Mouse (Mus musculus) MEL (cell line): ENCODE data around the gene Tent4b. TPM values are rescaled to one million over a fixed set of nuclear protein-coding genes. Genes with fewer than 3 reads are reported as not detected.
A peak's percentile ranks its signal among the peaks of the same experiment; 100 is the strongest.

Experiments used
- DNase-seq: peaks from one replicate; pipeline ENCODE4 v3.0.0; 2011; ENCODE audit warnings: low read depth, low spot score
- H3K27ac ChIP-seq: 2 replicates; pipeline ENCODE4 v1.5.1; 2012; ENCODE audit warnings: low read depth, mild to moderate bottlenecking, control low read depth, low read length, moderate library complexity; ENCODE audit not compliant: control insufficient read depth
- H3K27me3 ChIP-seq, 2 experiments: fragments of 150-350 bp in 1 of 2; sonication (generic) in 1 of 2; 2 replicates each; pipeline ENCODE4 v1.6.1; 2012; ENCODE audit warnings: low read length in 2 of 2, mild to moderate bottlenecking in 2 of 2, improper control_type of control experiment in 1 of 2, moderate library complexity in 1 of 2; ENCODE audit not compliant: insufficient read depth in 2 of 2, control insufficient read depth in 1 of 2
- H3K36me3 ChIP-seq, 2 experiments: 2 replicates each; pipeline ENCODE4 v1.6.1; 2012 to 2014; ENCODE audit warnings: low read length in 2 of 2, improper control_type of control experiment in 1 of 2, inconsistent platforms in 1 of 2, mild to moderate bottlenecking in 1 of 2; ENCODE audit not compliant: insufficient read depth in 2 of 2, control insufficient read depth in 1 of 2
- H3K4me1 ChIP-seq, 2 experiments: fragments of 150-350 bp in 1 of 2; sonication (generic) in 1 of 2; 2 replicates each; pipeline ENCODE4 v1.6.1; 2012; ENCODE audit warnings: low read length in 2 of 2, improper control_type of control experiment in 1 of 2, mild to moderate bottlenecking in 1 of 2; ENCODE audit not compliant: insufficient read depth in 2 of 2, control insufficient read depth in 1 of 2
- H3K4me3 ChIP-seq, 2 experiments: fragments of 150-350 bp in 1 of 2; sonication (generic) in 1 of 2; 2 replicates each; pipeline ENCODE4 v1.5.1; 2012; ENCODE audit warnings: low read depth in 2 of 2, low read length in 2 of 2, mild to moderate bottlenecking in 2 of 2, moderate library complexity in 2 of 2, control low read depth in 1 of 2, improper control_type of control experiment in 1 of 2; ENCODE audit not compliant: control insufficient read depth in 1 of 2, insufficient read depth in 1 of 2
- H3K79me2 ChIP-seq: 2 replicates; pipeline ENCODE4 v1.6.1; 2012; ENCODE audit warnings: mild to moderate bottlenecking, low read length, moderate library complexity; ENCODE audit not compliant: control insufficient read depth, poor library complexity, insufficient read depth
- H3K9ac ChIP-seq: 2 replicates; pipeline ENCODE4 v1.6.1; 2012; ENCODE audit warnings: low read depth, mild to moderate bottlenecking, control low read depth, low read length, moderate library complexity; ENCODE audit not compliant: control insufficient read depth, poor library complexity, severe bottlenecking
- H3K9me3 ChIP-seq: fragments of 150-350 bp; sonication (generic); replicated peaks from 2 replicates; pipeline ENCODE4 v1.6.1; 2012; ENCODE audit warnings: mild to moderate bottlenecking, low read length, improper control_type of control experiment, moderate library complexity; ENCODE audit not compliant: insufficient read depth
- CHD2 ChIP-seq: IDR thresholded peaks from 2 replicates; pipeline ENCODE4 v1.6.1; 2011; ENCODE audit warnings: low read length, improper control_type of control experiment
- CTCF ChIP-seq, 3 experiments: IDR thresholded peaks in 2 of 3; conservative IDR thresholded peaks in 1 of 3; 2 replicates each; pipeline ENCODE4 v1.5.1; 2011 to 2012; ENCODE audit warnings: low read length in 3 of 3, low read depth in 2 of 3, mild to moderate bottlenecking in 2 of 3, improper control_type of control experiment in 1 of 3, inconsistent platforms in 1 of 3, mixed read lengths in 1 of 3, moderate library complexity in 1 of 3; ENCODE audit not compliant: control insufficient read depth in 1 of 3, insufficient read depth in 1 of 3, poor library complexity in 1 of 3, severe bottlenecking in 1 of 3
- ELF1 ChIP-seq: IDR thresholded peaks from 2 replicates; pipeline ENCODE4 v1.6.1; 2014; ENCODE audit warnings: low read depth, mild to moderate bottlenecking, inconsistent platforms, low read length, improper control_type of control experiment, moderate library complexity
- EP300 ChIP-seq, 2 experiments: IDR thresholded peaks; 2 replicates each; pipeline ENCODE4 v1.6.1; 2011; ENCODE audit warnings: improper control_type of control experiment in 2 of 2, low read length in 2 of 2, low read depth in 1 of 2, mild to moderate bottlenecking in 1 of 2
- MAFK ChIP-seq: IDR thresholded peaks from 2 replicates; pipeline ENCODE4 v1.6.1; 2011; ENCODE audit warnings: low read depth, mild to moderate bottlenecking, low read length, improper control_type of control experiment, borderline replicate concordance
- MAZ ChIP-seq: IDR thresholded peaks from 2 replicates; pipeline ENCODE4 v1.6.1; 2012; ENCODE audit warnings: low read depth, mild to moderate bottlenecking, inconsistent platforms, low read length, improper control_type of control experiment
- MXI1 ChIP-seq: IDR thresholded peaks from 2 replicates; pipeline ENCODE4 v1.6.1; 2011; ENCODE audit warnings: mild to moderate bottlenecking, low read depth, low read length, improper control_type of control experiment
- MYB ChIP-seq: IDR thresholded peaks from 2 replicates; pipeline ENCODE4 v1.6.1; 2011; ENCODE audit warnings: mild to moderate bottlenecking, low read depth, low read length, improper control_type of control experiment
- MYC ChIP-seq: IDR thresholded peaks from 2 replicates; pipeline ENCODE4 v1.6.1; 2011; ENCODE audit warnings: low read depth, mild to moderate bottlenecking, low read length, improper control_type of control experiment, moderate library complexity
- NELFE ChIP-seq: IDR thresholded peaks from 2 replicates; pipeline ENCODE4 v1.6.1; 2011; ENCODE audit warnings: low read depth, low read length, improper control_type of control experiment
- POLR2A ChIP-seq, 2 experiments: IDR thresholded peaks; 2 replicates each; pipeline ENCODE4 v1.6.1; 2011 to 2012; ENCODE audit warnings: low read length in 2 of 2, mild to moderate bottlenecking in 2 of 2, control low read depth in 1 of 2, improper control_type of control experiment in 1 of 2, low read depth in 1 of 2, moderate library complexity in 1 of 2; ENCODE audit not compliant: control insufficient read depth in 1 of 2, insufficient read depth in 1 of 2, poor library complexity in 1 of 2
- POLR2AphosphoS2 ChIP-seq: IDR thresholded peaks from 2 replicates; pipeline ENCODE4 v1.6.1; 2011; ENCODE audit warnings: low read length, improper control_type of control experiment
- POLR2AphosphoS5 ChIP-seq: IDR thresholded peaks from 2 replicates; pipeline ENCODE4 v1.6.1; 2012; ENCODE audit warnings: low read depth, borderline replicate concordance, mild to moderate bottlenecking, inconsistent platforms, low read length, moderate library complexity, mixed read lengths
- RAD21 ChIP-seq: IDR thresholded peaks from 2 replicates; pipeline ENCODE4 v1.6.1; 2011; ENCODE audit warnings: mild to moderate bottlenecking, low read depth, low read length, improper control_type of control experiment
- RCOR1 ChIP-seq: IDR thresholded peaks from 2 replicates; pipeline ENCODE4 v1.6.1; 2012; ENCODE audit warnings: low read depth, mild to moderate bottlenecking, inconsistent platforms, low read length, improper control_type of control experiment
- SIN3A ChIP-seq: IDR thresholded peaks from 2 replicates; pipeline ENCODE4 v1.6.1; 2012; ENCODE audit warnings: low read length, improper control_type of control experiment, inconsistent platforms
- SMC3 ChIP-seq: IDR thresholded peaks from 2 replicates; pipeline ENCODE4 v1.6.1; 2011; ENCODE audit warnings: low read depth, low read length, improper control_type of control experiment
- TAL1 ChIP-seq: IDR thresholded peaks from 2 replicates; pipeline ENCODE4 v1.6.1; 2012; ENCODE audit warnings: mild to moderate bottlenecking, inconsistent platforms, low read length, moderate library complexity, mixed read lengths
- TCF12 ChIP-seq: IDR thresholded peaks from 2 replicates; pipeline ENCODE4 v1.6.1; 2014; ENCODE audit warnings: low read depth, mild to moderate bottlenecking, inconsistent platforms, low read length, improper control_type of control experiment, moderate library complexity
- USF2 ChIP-seq, 2 experiments: IDR thresholded peaks; 2 replicates each; pipeline ENCODE4 v1.6.1; 2011 to 2012; ENCODE audit warnings: improper control_type of control experiment in 2 of 2, low read length in 2 of 2, borderline replicate concordance in 1 of 2, inconsistent platforms in 1 of 2, low read depth in 1 of 2, mild to moderate bottlenecking in 1 of 2; ENCODE audit not compliant: insufficient read depth in 1 of 2
- ZC3H11A ChIP-seq: IDR thresholded peaks from 2 replicates; pipeline ENCODE4 v1.6.1; 2012; ENCODE audit warnings: low read depth, mild to moderate bottlenecking, inconsistent platforms, low read length, improper control_type of control experiment
- ZMIZ1 ChIP-seq: IDR thresholded peaks from 2 replicates; pipeline ENCODE4 v1.6.1; 2012; ENCODE audit warnings: low read depth, mild to moderate bottlenecking, inconsistent platforms, low read length, improper control_type of control experiment, moderate library complexity
- polyA plus RNA-seq, 2 experiments: library from polyadenylated mRNA; stranded (reverse) in 1 of 2; unstranded in 1 of 2; fragments of >175 nt in 1 of 2; fragments of >200 nt in 1 of 2; gene quantifications; 2 replicates each; pipeline versions ENCODE4 v1.2.1 to v1.2.4; 2012; ENCODE audit warnings: low replicate concordance in 2 of 2, low read depth in 1 of 2; ENCODE audit not compliant: insufficient read length in 2 of 2, insufficient read depth in 1 of 2, missing spikeins in 1 of 2
- total RNA-seq: library from RNA; depleted of rRNA; stranded (reverse); fragments of 300-350 nt; gene quantifications from 2 replicates; pipeline ENCODE4 v1.2.3, GENCODE M21; 2012

The Tent4b gene
- total and polyA plus RNA-seq, 3 experiments = 25.9 to 45.3 TPM; not detected in 1

GRCm38 (mm10) chr8:88305814-88306213 lies 106.8 kb downstream of the Tent4b start:
- H3K27ac ChIP-seq = no peak overlapping the region
- peaks cover 10 to 17% of the 10 kb centered on the region in 2 experiments for H3K36me3 ChIP-seq
- no peaks in the 10 kb centered on the region for H3K9me3 ChIP-seq
- no peak overlapping the region for H3K4me3 ChIP-seq
- peaks cover 31% of the 10 kb centered on the region for H3K79me2 ChIP-seq
- no peak for DNase-seq
- H3K9ac ChIP-seq = no peak overlapping the region
- peaks cover 4 to 17% of the 10 kb centered on the region in 2 experiments; a peak in 3 of 4 replicates for H3K4me1 ChIP-seq
- no peak for TF ChIP-seq USF2 (IDR thresholded peaks at IDR 0.05; ENCODE audit: borderline replicate concordance in 1 of 2, insufficient read depth in 1 of 2, low read depth in 1 of 2, low read length in 2 of 2)
- no peak for TF ChIP-seq POLR2AphosphoS2
- no peak for TF ChIP-seq CHD2
- TF ChIP-seq SIN3A = no peak
- no peak for TF ChIP-seq RCOR1
- TF ChIP-seq POLR2AphosphoS5 = no peak
- no peak for TF ChIP-seq NELFE
- no peak for TF ChIP-seq MAZ
- no peak for TF ChIP-seq MYB
- TF ChIP-seq POLR2A (IDR thresholded peaks at IDR 0.05; ENCODE audit: control insufficient read depth in 1 of 2, insufficient read depth in 1 of 2, low read depth in 1 of 2, low read length in 2 of 2, poor library complexity in 1 of 2) = no peak
- H3K27me3 ChIP-seq = no peaks in the 10 kb centered on the region

- H3K9me3 ChIP-seq = no peaks in the 10 kb centered on the region
- peak; percentile 35 for DNase-seq
- H3K36me3 ChIP-seq = peaks cover 8 to 12% of the 10 kb centered on the region in 2 experiments
- TF ChIP-seq MYC (no peak), EP300 (IDR thresholded peaks at IDR 0.05; ENCODE audit: low read depth in 1 of 2, low read length in 2 of 2) (no peak), MXI1 (no peak), USF2 (IDR thresholded peaks at IDR 0.05; ENCODE audit: borderline replicate concordance in 1 of 2, insufficient read depth in 1 of 2, low read depth in 1 of 2, low read length in 2 of 2) (no peak), TAL1 (no peak), ZC3H11A (no peak; the same call in 1 of the 2 replicates), POLR2AphosphoS2 (no peak), MAFK (no peak), RAD21 (peak; percentile 10; the same call in 1 of the 2 replicates), SIN3A (no peak), CTCF (IDR thresholded peaks at IDR 0.05 in 2 of 3, conservative IDR thresholded peaks at IDR 0.05 in 1 of 3; ENCODE audit: control insufficient read depth in 1 of 3, insufficient read depth in 1 of 3, low read depth in 2 of 3, low read length in 3 of 3, poor library complexity in 1 of 3, severe bottlenecking in 1 of 3) (peak; percentile 15 to 53 (median 32); a peak in 5 of 6 replicates), TCF12 (no peak), SMC3 (peak; percentile 36; the same call in 1 of the 2 replicates), ZMIZ1 (no peak), RCOR1 (no peak), ELF1 (no peak)
- TF ChIP-seq, all 39 proteins: peak for 3
- peaks cover 0 to 10% of the 10 kb centered on the region in 2 experiments; a peak in 1 of 4 replicates for H3K4me1 ChIP-seq
- no peak overlapping the region for H3K4me3 ChIP-seq
- peaks cover 25% of the 10 kb centered on the region for H3K79me2 ChIP-seq
- H3K9ac ChIP-seq = no peak overlapping the region
- H3K27me3 ChIP-seq = no peaks in the 10 kb centered on the region
- no peak overlapping the region for H3K27ac ChIP-seq
Measured at GRCm38 (mm10) chr8:88306511-88306910, 107.5 kb downstream of the Tent4b start.
